Mouse (Mus musculus) intestine, postnatal 0 days (tissue): ENCODE measurements around the gene Sh3bgrl2. TPM values are rescaled to one million over a fixed set of nuclear protein-coding genes. Genes with fewer than 3 reads are reported as not detected.

Experiments
- ATAC-seq: fragments of 200-750 bp; cut with Nextera tagmentation; 2 replicates; pipeline ENCODE4 v1.8.0; 2017; ENCODE audit warnings: mild to moderate bottlenecking, moderate TSS enrichment, moderate library complexity
- H3K27ac ChIP-seq: fragments of 300-500 bp; sonication (generic); 2 replicates; pipeline ENCODE4 v1.5.1; 2014; ENCODE audit warnings: mild to moderate bottlenecking, low read depth, low read length, moderate library complexity
- H3K27me3 ChIP-seq: fragments of 300-500 bp; sonication (generic); replicated peaks from 2 replicates; pipeline ENCODE4 v1.6.1; 2014; ENCODE audit warnings: low read length, mixed read lengths; ENCODE audit not compliant: control insufficient read depth, insufficient read depth
- H3K36me3 ChIP-seq: fragments of 300-500 bp; sonication (generic); 2 replicates; pipeline ENCODE4 v1.6.1; 2014; ENCODE audit warnings: mild to moderate bottlenecking, moderate library complexity; ENCODE audit not compliant: control insufficient read depth, insufficient read depth
- H3K4me1 ChIP-seq: fragments of 300-500 bp; sonication (generic); replicated peaks from 2 replicates; pipeline ENCODE4 v1.6.1; 2014; ENCODE audit warnings: antibody characterized with exemption, low read length, mixed read lengths; ENCODE audit not compliant: control insufficient read depth, insufficient read depth
- H3K4me2 ChIP-seq: fragments of 300-500 bp; sonication (generic); replicated peaks from 2 replicates; pipeline ENCODE4 v1.6.1; 2014; ENCODE audit warnings: low read depth, mild to moderate bottlenecking, moderate library complexity
- H3K4me3 ChIP-seq: fragments of 300-500 bp; sonication (generic); 2 replicates; pipeline ENCODE4 v1.5.1; 2014; ENCODE audit warnings: low read depth, low read length
- H3K9ac ChIP-seq: fragments of 300-500 bp; sonication (generic); 2 replicates; pipeline ENCODE4 v1.6.1; 2014; ENCODE audit warnings: mild to moderate bottlenecking, low read depth, low read length
- H3K9me3 ChIP-seq: fragments of 300-500 bp; sonication (generic); 2 replicates; pipeline ENCODE4 v1.6.1; 2016; ENCODE audit warnings: mixed run types; ENCODE audit not compliant: control insufficient read depth
- CTCF ChIP-seq: sonication (generic); IDR thresholded peaks from 2 replicates; pipeline ENCODE4 v1.5.1; 2016; ENCODE audit warnings: low read depth, mild to moderate bottlenecking, control low read depth, antibody characterized with exemption, moderate library complexity
- WGBS: fragments of 180-500 bp; shearing (Covaris S2); extraction: QIAGEN DNeasy Blood & Tissue Kit; methylation state at CpG from one replicate; pipeline ENCODE4 v1.1.7; 2014; 5-methylcytosine and 5-hydroxymethylcytosine counted together
- polyA plus RNA-seq: library from polyadenylated mRNA; unstranded; fragments of >200 nt; fragmentation: Nextera tagmentation; extraction: Ambion mirVana; gene quantifications from 2 replicates; pipeline ENCODE4 v1.2.1, GENCODE M21; 2015

The Sh3bgrl2 gene
- polyA plus RNA-seq, 1 experiment from 2014 or later: 21.7 TPM

DNA sequence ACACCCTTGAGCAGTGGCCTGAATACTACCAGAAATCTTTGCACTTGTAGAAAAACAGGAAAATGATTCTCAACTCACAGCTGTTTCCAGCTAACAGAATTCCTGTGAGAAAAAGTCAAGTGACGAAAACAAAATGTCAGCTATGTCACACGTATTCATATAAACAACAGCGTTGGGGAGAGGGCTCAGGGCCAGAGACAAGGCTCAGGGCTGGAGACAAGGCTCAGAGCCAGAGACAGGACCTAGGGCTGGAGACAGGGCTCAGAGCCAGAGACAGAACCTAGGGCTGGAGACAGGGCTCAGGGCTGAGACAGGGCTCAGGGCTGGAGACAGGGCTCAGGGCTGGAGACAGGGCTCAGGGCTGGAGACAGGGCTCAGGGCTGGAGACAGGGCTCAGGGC, 139.8 kb downstream of the Sh3bgrl2 start:
- WGBS: 61% methylated on average over 3 of the region's 3 CpGs
- no peak for ATAC-seq
- TF ChIP-seq CTCF: no peak
- Histone ChIP-seq H3K9me3 (no peaks in the 10 kb centered on the region), H3K9ac (no peak overlapping the region), H3K4me1 (no peaks in the 10 kb centered on the region), H3K27me3 (0 out of 2 replicates have a peak, but pooled peaks cover 5% of the 10 kb centered on the region), H3K4me2 (no peak overlapping the region), H3K27ac (no peak overlapping the region), H3K4me3 (no peak overlapping the region), H3K36me3 (no peaks in the 10 kb centered on the region)

Other genes with a start within 250 kb of the Sh3bgrl2 start
- gene Lca5, start 107.2 kb upstream of the Sh3bgrl2 start, polyA plus RNA-seq: 2.9 and 5.7 TPM in 2 replicates